Mouse (Mus musculus) cerebellum, adult 2 months (tissue): ENCODE measurements around the gene Gsc2.

Experiments used
- CTCF ChIP-seq: fragments of 200-500 bp; IDR thresholded peaks from 2 replicates; pipeline ENCODE4 v1.5.1; 2011; ENCODE audit warnings: low read depth, mild to moderate bottlenecking, control low read depth, low read length, moderate library complexity, borderline replicate concordance; ENCODE audit not compliant: insufficient read depth
- POLR2A ChIP-seq: fragments of 200-500 bp; IDR thresholded peaks from 2 replicates; pipeline ENCODE4 v1.6.1; 2011; ENCODE audit warnings: low read length, control low read depth, borderline replicate concordance; ENCODE audit not compliant: insufficient read depth

- TF ChIP-seq CTCF (no peak), POLR2A (no peak)
These were observed 35.3 kb downstream of the Gsc2 start for GRCm38 (mm10) chr16:17879571-17879970.
